Mouse (Mus musculus) ZHBTc4 (cell line): ENCODE measurements around the gene 2310022A10Rik.

ENCODE experiments used
- DNase-seq: peaks from one replicate; pipeline ENCODE4 v3.0.0-alpha.2; 2011; ENCODE audit warnings: low read depth, low spot score

2310022A10Rik gene

GRCm38 (mm10) chr7:27590566-27591213, 37.7 kb downstream of the 2310022A10Rik start:
- peak; percentile 40 for DNase-seq

- DNase-seq = peak; percentile 97
Observed at GRCm38 (mm10) chr7:27591266-27592216, 38.5 kb downstream of the 2310022A10Rik start, which contains the start of gene Akt2. Gene Akt2, plus strand, starts transcription at chr7:27591552.

GRCm38 (mm10) chr7:27592217-27592929, 39.3 kb downstream of the 2310022A10Rik start:
- DNase-seq = peak; percentile 53

GRCm38 (mm10) chr7:27592934-27593645, 40.1 kb downstream of the 2310022A10Rik start:
- peak; percentile 17 for DNase-seq

- no peak for DNase-seq
Observed at GRCm38 (mm10) chr7:27596586-27597503, 43.8 kb downstream of the 2310022A10Rik start.

GRCm38 (mm10) chr7:27598053-27598452, 45.0 kb downstream of the 2310022A10Rik start:
- DNase-seq = no peak

GRCm38 (mm10) chr7:27601628-27602027, 48.6 kb downstream of the 2310022A10Rik start:
- DNase-seq = no peak

GRCm38 (mm10) chr7:27602161-27602560, 49.1 kb downstream of the 2310022A10Rik start:
- DNase-seq = no peak

- no peak for DNase-seq
Observed at GRCm38 (mm10) chr7:27602835-27603234, 49.8 kb downstream of the 2310022A10Rik start.

GRCm38 (mm10) chr7:27604661-27605348, 51.8 kb downstream of the 2310022A10Rik start:
- no peak for DNase-seq

GRCm38 (mm10) chr7:27605499-27606285, 52.7 kb downstream of the 2310022A10Rik start:
- no peak for DNase-seq

- DNase-seq = no peak
Observed at GRCm38 (mm10) chr7:27606481-27607254, 53.6 kb downstream of the 2310022A10Rik start.

GRCm38 (mm10) chr7:27607580-27607979, 54.5 kb downstream of the 2310022A10Rik start:
- no peak for DNase-seq

GRCm38 (mm10) chr7:27608130-27608529, 55.1 kb downstream of the 2310022A10Rik start:
- no peak for DNase-seq

- no peak for DNase-seq
Observed at GRCm38 (mm10) chr7:27609285-27609684, 56.3 kb downstream of the 2310022A10Rik start.

- DNase-seq = no peak
Observed at GRCm38 (mm10) chr7:27609688-27610087, 56.7 kb downstream of the 2310022A10Rik start.

GRCm38 (mm10) chr7:27610370-27610769, 57.3 kb downstream of the 2310022A10Rik start:
- DNase-seq = no peak

- DNase-seq = no peak
Observed at GRCm38 (mm10) chr7:27610871-27611270, 57.8 kb downstream of the 2310022A10Rik start.
